Mouse (Mus musculus) large intestine, adult 2 months (tissue): Measurements from ENCODE around the gene Mcm3. TPM values are rescaled to one million over a fixed set of nuclear protein-coding genes. Genes with fewer than 3 reads are reported as not detected.
"Not testable (repeated sequence)": the region's sequence is repeated elsewhere in the genome, so short reads cannot be mapped to it uniquely, and the experiment has no call there.

Experiments used
- DNase-seq: peaks from one replicate; pipeline ENCODE4 v3.0.0-alpha.2; 2012; ENCODE audit warnings: low read depth, low spot score
- WGBS: fragments of 180-500 bp; shearing (Covaris S2); methylation state at CpG from one replicate; pipeline ENCODE4 v1.1.7; 2018; 5-methylcytosine and 5-hydroxymethylcytosine counted together
- polyA plus RNA-seq: library from polyadenylated mRNA; depleted of rRNA; stranded (reverse); fragments of >200 nt; gene quantifications from 2 replicates; pipeline ENCODE4 v1.2.3, GENCODE M21; 2012

The Mcm3 gene
- polyA plus RNA-seq, 1 experiment: 27.8 TPM

GRCm38 (mm10) chr1:20814521-20814920 lies 5.6 kb downstream of the Mcm3 start:
- DNase-seq: no peak
- 94% methylated on average over 8 of the region's 8 CpGs for WGBS

- 90% methylated on average over 10 of the region's 10 CpGs for WGBS
- DNase-seq: no peak
Observed at GRCm38 (mm10) chr1:20804526-20804925, 15.6 kb downstream of the Mcm3 start.

GRCm38 (mm10) chr1:20801682-20802390 lies 18.3 kb downstream of the Mcm3 start:
- DNase-seq: no peak

GRCm38 (mm10) chr1:20801275-20801674 lies 18.8 kb downstream of the Mcm3 start:
- DNase-seq: no peak
- 96% methylated on average over 2 of the region's 2 CpGs for WGBS

More at GRCm38 (mm10) chr1:20801682-20802390, 18.3 kb downstream of the Mcm3 start:
- WGBS: 87% methylated on average over 8 of the region's 8 CpGs

- 87% methylated on average over 5 of the region's 5 CpGs for WGBS
- DNase-seq: no peak
Observed at GRCm38 (mm10) chr1:20795178-20795577, 24.9 kb downstream of the Mcm3 start.

- WGBS: 84% methylated on average over 4 of the region's 4 CpGs
- DNase-seq: no peak
Observed at GRCm38 (mm10) chr1:20794760-20795159, 25.4 kb downstream of the Mcm3 start.

GRCm38 (mm10) chr1:20791414-20791813 lies 28.7 kb downstream of the Mcm3 start:
- DNase-seq: no peak
- 67% methylated on average over 7 of the region's 7 CpGs for WGBS

GRCm38 (mm10) chr1:20790517-20790916 lies 29.6 kb downstream of the Mcm3 start, which contains the start of gene Il17f:
Gene Il17f (minus strand): TSS chr1:20790617.
- not testable (repeated sequence) for DNase-seq
- 44% methylated on average over 1 of the region's 1 CpGs for WGBS

GRCm38 (mm10) chr1:20788419-20788818 lies 31.7 kb downstream of the Mcm3 start:
- 38% methylated on average over 10 of the region's 10 CpGs for WGBS
- no peak for DNase-seq

GRCm38 (mm10) chr1:20787046-20787445 lies 33.1 kb downstream of the Mcm3 start:
- DNase-seq: no peak
- WGBS: 57% methylated on average over 8 of the region's 8 CpGs

GRCm38 (mm10) chr1:20778366-20778765 lies 41.7 kb downstream of the Mcm3 start:
- no peak for DNase-seq
- 62% methylated on average over 2 of the region's 2 CpGs for whole genome bisulfite sequencing

- DNase-seq: not testable (repeated sequence)
- WGBS: 61% methylated on average over 4 of the region's 4 CpGs
Observed at GRCm38 (mm10) chr1:20774026-20774730, 45.9 kb downstream of the Mcm3 start.

GRCm38 (mm10) chr1:20766526-20766925 lies 53.6 kb downstream of the Mcm3 start:
- no peak for DNase-seq
- 78% methylated on average over 6 of the region's 6 CpGs for WGBS

GRCm38 (mm10) chr1:20761411-20761810 lies 58.7 kb downstream of the Mcm3 start:
- DNase-seq: no peak
- whole genome bisulfite sequencing: 59% methylated on average over 4 of the region's 4 CpGs

- WGBS: 71% methylated on average over 5 of the region's 5 CpGs
- DNase-seq: no peak
Observed at GRCm38 (mm10) chr1:20760331-20760730, 59.8 kb downstream of the Mcm3 start.

- no peak for DNase-seq
- WGBS: 82% methylated on average over 10 of the region's 10 CpGs
Observed at GRCm38 (mm10) chr1:20759799-20760198, 60.3 kb downstream of the Mcm3 start.

GRCm38 (mm10) chr1:20757586-20757985 lies 62.5 kb downstream of the Mcm3 start:
- no peak for DNase-seq
- 85% methylated on average over 3 of the region's 3 CpGs for WGBS

GRCm38 (mm10) chr1:20754439-20754838 lies 65.7 kb downstream of the Mcm3 start:
- no peak for DNase-seq
- WGBS: 71% methylated on average over 10 of the region's 10 CpGs
